Mouse (Mus musculus) mouse embryonic stem cell (cell line): ENCODE data around the gene Satb1.

Experiments
- in situ Hi-C, 2 experiments: fragments of 300-500 bp; cut with MboI; formaldehyde crosslinking; loops; 1 replicate in 1 of 2; 3 replicates in 1 of 2; pipeline ENCODE4 v1.14.3; 2019 to 2020; ENCODE audit warnings: low sequenced_read_pairs in 2 of 2, low pct_unique_long_range_greater_than_20kb in 1 of 2, mixed read lengths in 1 of 2; ENCODE audit not compliant: unreplicated experiment in 1 of 2

Gene Satb1

GRCm38 (mm10) chr17:51786050-51786449 lies 47.0 kb downstream of the Satb1 start:
- in situ Hi-C loops: no loop called here

GRCm38 (mm10) chr17:51784935-51785334 lies 48.2 kb downstream of the Satb1 start:
- in situ Hi-C loops: no loop called here

GRCm38 (mm10) chr17:51783591-51784279 lies 49.4 kb downstream of the Satb1 start:
- in situ Hi-C loops: no loop called here

- in situ Hi-C loops: no loop called here
Measured at GRCm38 (mm10) chr17:51780036-51780435, 53.1 kb downstream of the Satb1 start.

- in situ Hi-C loops: no loop called here
Measured at GRCm38 (mm10) chr17:51778961-51779360, 54.1 kb downstream of the Satb1 start.

GRCm38 (mm10) chr17:51777813-51778212 lies 55.3 kb downstream of the Satb1 start:
- in situ Hi-C loops: no loop called here

GRCm38 (mm10) chr17:51775070-51775881 lies 57.8 kb downstream of the Satb1 start:
- in situ Hi-C loops: no loop called here

GRCm38 (mm10) chr17:51763600-51763999 lies 69.5 kb downstream of the Satb1 start:
- in situ Hi-C loops: no loop called here

GRCm38 (mm10) chr17:51762503-51762902 lies 70.6 kb downstream of the Satb1 start:
- in situ Hi-C loops: no loop called here

- in situ Hi-C loops: no loop called here
Measured at GRCm38 (mm10) chr17:51760997-51761655, 72.0 kb downstream of the Satb1 start.

- in situ Hi-C loops: no loop called here
Measured at GRCm38 (mm10) chr17:51760251-51760887, 72.7 kb downstream of the Satb1 start.

GRCm38 (mm10) chr17:51759509-51759908 lies 73.6 kb downstream of the Satb1 start:
- in situ Hi-C loops: no loop called here

- in situ Hi-C loops: no loop called here
Measured at GRCm38 (mm10) chr17:51752142-51752541, 80.9 kb downstream of the Satb1 start.

- in situ Hi-C loops: no loop called here
Measured at GRCm38 (mm10) chr17:51747204-51747603, 85.9 kb downstream of the Satb1 start.

GRCm38 (mm10) chr17:51742502-51742901 lies 90.6 kb downstream of the Satb1 start:
- in situ Hi-C loops: no loop called here

GRCm38 (mm10) chr17:51741126-51741525 lies 92.0 kb downstream of the Satb1 start:
- in situ Hi-C loops: no loop called here

- in situ Hi-C loops: no loop called here
Measured at GRCm38 (mm10) chr17:51740246-51740645, 92.8 kb downstream of the Satb1 start.

GRCm38 (mm10) chr17:51724486-51724885 lies 108.6 kb downstream of the Satb1 start:
- in situ Hi-C loops: no loop called here

GRCm38 (mm10) chr17:51695711-51696110 lies 137.4 kb downstream of the Satb1 start:
- in situ Hi-C loops: no loop called here
